Mouse (Mus musculus): ENCODE measurements at regions not wholly inside any gene's neighbourhood (a gene's known extent, or its start where the extent isn't known, plus 50 kb on each side); places are given as distances from the start of the nearest gene placed in this dataset.

DNA sequence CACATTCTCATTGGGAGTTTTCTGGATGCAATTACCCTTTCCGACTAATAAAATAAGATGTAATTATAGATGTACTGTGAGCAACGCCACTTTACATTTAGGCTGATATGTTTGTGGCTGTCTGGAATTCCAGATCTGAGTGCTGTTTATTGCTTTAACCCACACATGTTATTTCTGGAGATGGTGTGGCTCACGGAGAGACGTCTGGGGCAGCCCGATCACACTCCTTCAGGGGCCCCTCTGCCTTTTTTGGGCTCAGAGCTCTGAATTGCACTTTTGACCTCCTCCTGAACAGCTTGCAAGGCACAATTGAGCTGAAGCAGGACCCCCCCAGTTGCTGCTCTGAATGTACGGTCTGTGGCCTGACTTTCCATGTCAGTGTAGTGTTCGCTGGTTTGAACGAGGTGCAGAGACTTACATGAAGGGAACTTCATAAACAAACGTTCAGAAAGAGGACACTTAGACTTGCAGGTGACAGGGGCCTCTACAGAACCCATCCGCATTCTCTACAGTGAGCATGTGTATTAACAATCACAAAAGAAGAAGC, 55.1 kb upstream of the Sfrp2 start:
- TF ChIP-seq CTCF (conservative IDR thresholded peaks at IDR 0.05) = no peak
- Histone ChIP-seq H3K4me3 (no peak overlapping the region), H3K27ac (no peak overlapping the region)
- no peak for DNase-seq (ENCODE audit: low spot score in 2 of 2)

- Histone ChIP-seq H3K4me3 (no peak overlapping the region), H3K27ac (no peak overlapping the region)
- no peak for TF ChIP-seq CTCF (conservative IDR thresholded peaks at IDR 0.05)
- DNase-seq (ENCODE audit: low spot score in 2 of 2) = no peak
Observed at GRCm38 (mm10) chr3:83712355-83712754, 53.8 kb upstream of the Sfrp2 start.

DNA sequence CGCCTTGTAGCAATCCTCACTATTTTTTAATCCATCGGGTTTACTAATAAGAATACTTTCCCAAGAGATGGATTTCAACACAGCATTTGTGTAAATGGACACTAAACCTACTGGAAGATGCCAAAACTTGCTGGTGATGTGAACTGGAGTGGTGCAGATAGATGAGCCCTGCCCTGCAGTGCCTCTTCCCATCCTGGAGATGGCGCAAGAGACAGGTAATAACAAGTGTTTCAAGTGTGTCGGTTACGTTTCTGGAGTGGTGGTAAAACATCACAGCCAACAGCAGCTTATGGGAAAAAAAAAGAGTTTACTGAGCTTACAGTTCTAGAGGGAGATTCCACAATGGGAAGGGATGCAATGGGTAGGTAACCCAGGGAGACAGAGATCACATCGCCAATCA, 51.5 kb upstream of the Sfrp2 start:
- H3K27ac ChIP-seq = no peak overlapping the region
- no peak overlapping the region for H3K4me3 ChIP-seq
- peak; percentile 61 for TF ChIP-seq CTCF (conservative IDR thresholded peaks at IDR 0.05)
- no peak for DNase-seq (ENCODE audit: low spot score in 2 of 2)
